Mouse (Mus musculus) liver, embryonic 14.5 days (tissue): ENCODE data around the gene Lmna.

Experiments used
- CTCF ChIP-seq: IDR thresholded peaks from 2 replicates; pipeline ENCODE4 v1.5.1; 2016; ENCODE audit warnings: antibody characterized with exemption, low read depth, control low read depth
- EP300 ChIP-seq: IDR thresholded peaks from 2 replicates; pipeline ENCODE4 v1.6.1; 2016; ENCODE audit warnings: antibody characterized with exemption, low read depth

DNA sequence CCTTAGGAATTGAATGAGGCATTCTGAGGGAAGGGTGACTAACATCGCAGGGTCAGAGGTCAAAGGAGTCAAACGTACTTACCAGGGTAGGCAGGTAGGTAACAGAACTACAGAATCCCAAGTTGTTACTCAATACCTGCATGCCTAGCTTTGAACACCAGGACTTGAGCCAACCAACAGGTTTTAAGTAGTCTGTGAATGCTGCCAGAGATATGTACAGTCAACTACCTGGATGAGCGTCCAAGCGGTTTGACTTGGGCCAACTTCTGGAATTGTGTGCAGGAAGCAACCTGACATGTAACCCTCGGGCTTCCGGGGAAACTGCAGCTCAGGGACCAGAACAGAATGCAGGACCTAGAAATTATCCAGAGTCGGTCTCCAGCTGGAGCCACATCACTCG is 13.3 kb upstream of the Lmna start:
- TF ChIP-seq CTCF (no peak), EP300 (no peak)
